Mouse (Mus musculus): ENCODE measurements around the gene Vmp1. TPM values are rescaled to one million over a fixed set of nuclear protein-coding genes. Genes with fewer than 3 reads are reported as not detected.

Gene Vmp1
- 100 to 1,000 TPM in 3 of 4 experiments, 10 to 100 TPM in 1; 99.8 to 209 (median 138) TPM for total RNA-seq (2022)

- peak; percentile 89 for DNase-seq
Observed at GRCm38 (mm10) chr11:86683395-86684125, at the start of gene Vmp1, which contains the start of gene Ptrh2. Gene Vmp1 (minus strand): TSS chr11:86683836. Gene Ptrh2 (plus strand): TSS chr11:86683985.

DNA sequence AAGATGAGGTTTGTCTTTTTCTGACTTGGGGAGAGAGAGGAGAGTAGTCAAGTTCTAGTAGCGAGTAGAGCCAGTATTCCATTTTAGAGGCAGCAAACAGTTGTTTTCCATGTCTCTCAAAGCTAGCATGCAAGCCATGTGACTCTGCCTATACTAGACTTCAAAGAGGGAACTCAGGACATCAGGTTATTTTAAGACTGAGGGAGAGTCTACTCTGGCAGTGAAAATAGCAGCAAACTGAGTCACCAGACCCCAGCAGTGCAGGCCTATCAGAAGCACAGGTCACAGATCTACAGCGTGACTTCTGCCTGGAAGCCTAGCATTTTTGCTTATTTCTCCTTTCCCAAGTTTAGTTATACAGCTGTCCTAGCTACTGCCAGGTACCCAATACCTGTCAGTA lies 47.8 kb upstream of the Vmp1 start:
- no peak for DNase-seq

- no peak for DNase-seq
Observed at GRCm38 (mm10) chr11:86725607-86726006, 42.0 kb upstream of the Vmp1 start.

DNA sequence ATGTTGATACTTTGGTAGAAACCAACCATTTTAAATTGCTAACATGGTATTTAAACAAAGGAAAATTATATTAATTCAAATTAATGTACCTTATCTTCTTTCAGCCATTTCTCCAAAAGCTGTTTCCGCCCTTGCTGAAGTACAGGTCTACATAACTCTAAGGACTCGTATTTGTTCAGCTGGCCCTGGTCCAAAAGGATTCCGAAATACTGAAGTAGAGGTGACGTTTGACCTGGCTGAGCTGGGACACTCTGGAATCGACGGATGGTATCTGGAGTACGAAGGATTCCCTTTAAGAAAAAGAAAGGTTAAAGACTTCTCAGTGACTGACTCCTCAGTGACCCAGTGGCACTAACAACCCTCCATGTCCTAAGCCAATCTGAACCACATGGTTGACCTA lies 41.3 kb upstream of the Vmp1 start:
- DNase-seq = no peak

DNA sequence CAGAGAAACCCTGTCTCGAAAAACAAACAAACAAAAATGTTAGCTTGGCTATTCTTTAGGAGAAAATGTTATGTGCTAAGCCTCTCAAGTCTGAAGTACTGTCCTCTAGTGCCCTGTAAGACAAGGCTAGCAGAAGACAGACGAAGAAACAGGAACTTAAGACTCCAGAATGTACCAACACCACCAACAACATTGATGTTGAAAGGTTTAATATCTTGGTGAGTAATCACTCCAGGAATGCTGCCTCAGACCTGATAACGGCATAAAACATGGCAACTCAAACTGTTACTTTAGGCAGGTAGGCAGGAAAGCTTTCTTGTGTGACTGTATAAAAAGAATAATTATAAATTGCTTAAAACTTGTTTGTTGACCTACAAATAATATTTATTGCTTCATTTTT lies 40.4 kb upstream of the Vmp1 start:
- no peak for DNase-seq

GRCm38 (mm10) chr11:86719390-86719789 lies 35.8 kb upstream of the Vmp1 start:
- no peak for DNase-seq

- no peak for DNase-seq
Observed at GRCm38 (mm10) chr11:86718369-86718768, 34.7 kb upstream of the Vmp1 start.

- no peak for DNase-seq
Observed at GRCm38 (mm10) chr11:86717306-86718065, 33.9 kb upstream of the Vmp1 start.

DNA sequence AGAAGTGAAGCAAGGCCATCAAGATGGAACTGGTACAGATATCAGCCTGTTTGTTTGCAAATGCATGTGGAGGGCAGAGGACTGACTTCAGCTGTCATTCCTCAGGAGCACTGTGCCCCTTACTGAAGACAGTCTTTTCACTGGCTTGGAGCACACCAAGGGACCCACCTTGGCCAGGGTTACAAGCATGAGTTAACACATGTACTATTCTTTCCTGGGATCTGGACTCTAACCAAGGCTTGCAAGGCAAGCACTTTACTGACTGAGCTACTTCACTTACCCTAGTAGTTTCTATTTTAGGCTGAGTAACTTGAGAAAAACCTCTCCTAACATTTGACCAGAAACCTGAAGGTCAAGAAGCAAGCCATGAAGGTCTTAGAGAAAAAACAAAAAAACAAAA lies 31.0 kb upstream of the Vmp1 start:
- DNase-seq = no peak

DNA sequence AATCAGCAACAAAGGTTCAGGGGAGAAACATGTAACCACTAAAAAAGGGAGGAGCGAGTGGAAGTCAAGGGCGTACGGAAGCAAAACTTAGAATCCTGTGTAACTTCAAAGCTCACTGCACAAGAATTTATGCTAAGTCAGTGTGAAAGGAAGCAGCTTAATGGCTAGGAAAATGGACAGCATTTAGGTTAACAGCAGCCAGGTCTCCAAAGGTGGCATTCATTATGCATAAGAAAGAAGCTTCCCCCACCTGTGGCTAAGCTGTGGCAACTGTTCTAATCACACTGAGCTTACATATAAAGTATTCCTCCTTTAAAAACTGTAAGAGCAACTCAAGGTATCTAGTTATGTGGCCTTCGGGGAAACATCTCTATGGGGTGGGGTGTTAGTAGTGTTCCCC lies 17.5 kb upstream of the Vmp1 start:
- no peak for DNase-seq

- no peak for DNase-seq
Observed at GRCm38 (mm10) chr11:86695461-86695860, 11.8 kb upstream of the Vmp1 start.

- DNase-seq = no peak
Observed at GRCm38 (mm10) chr11:86692546-86692945, 8.9 kb upstream of the Vmp1 start.

DNA sequence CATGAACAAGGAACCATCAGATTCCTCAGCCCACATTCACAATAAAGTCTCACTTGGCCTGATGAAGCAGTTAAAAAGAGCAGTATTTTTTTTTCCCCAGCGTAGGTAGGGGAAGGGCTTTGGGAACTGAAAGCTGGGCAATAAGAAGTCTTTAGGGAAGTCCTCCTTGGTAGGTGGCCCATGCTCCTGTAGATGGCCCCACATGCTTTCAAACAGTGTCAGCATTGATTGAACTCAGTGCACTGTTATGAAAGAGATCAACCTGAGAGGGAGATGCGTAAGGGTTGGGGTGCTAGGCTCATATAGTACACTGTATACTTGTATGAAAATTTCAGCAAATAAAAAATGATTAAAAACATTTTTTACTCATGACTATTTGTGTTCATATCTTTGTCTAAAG lies 8.3 kb upstream of the Vmp1 start:
- no peak for DNase-seq

- no peak for DNase-seq
Observed at GRCm38 (mm10) chr11:86691482-86691881, 7.8 kb upstream of the Vmp1 start.

- DNase-seq = no peak
Observed at GRCm38 (mm10) chr11:86690383-86690782, 6.7 kb upstream of the Vmp1 start.

DNA sequence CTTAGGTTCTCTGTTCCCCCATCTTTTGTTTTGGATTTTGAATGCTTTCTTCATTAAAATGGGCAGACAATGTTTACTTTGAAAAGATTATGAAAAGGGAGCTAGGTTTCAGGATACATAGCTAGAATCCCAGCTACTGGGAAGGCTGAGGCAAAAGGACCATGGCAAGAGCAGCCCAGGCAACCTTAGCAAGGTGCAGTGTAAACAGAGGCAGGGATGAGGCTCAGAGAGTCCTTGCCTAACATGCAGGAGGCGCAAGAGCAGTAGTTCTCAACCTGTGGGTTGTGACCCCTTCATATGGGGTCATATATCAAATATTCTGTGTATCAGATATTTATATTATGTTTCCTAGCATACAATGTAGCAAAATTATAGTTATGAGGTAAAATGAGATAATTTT lies 1.7 kb upstream of the Vmp1 start:
- no peak for DNase-seq

GRCm38 (mm10) chr11:86684126-86685012 lies 733 bp upstream of the Vmp1 start:
- no peak for DNase-seq

- no peak for DNase-seq
Observed at GRCm38 (mm10) chr11:86682861-86683260, 775 bp downstream of the Vmp1 start.

GRCm38 (mm10) chr11:86681423-86681822 lies 2.2 kb downstream of the Vmp1 start:
- DNase-seq = no peak

GRCm38 (mm10) chr11:86680729-86681128 lies 2.9 kb downstream of the Vmp1 start:
- no peak for DNase-seq

DNA sequence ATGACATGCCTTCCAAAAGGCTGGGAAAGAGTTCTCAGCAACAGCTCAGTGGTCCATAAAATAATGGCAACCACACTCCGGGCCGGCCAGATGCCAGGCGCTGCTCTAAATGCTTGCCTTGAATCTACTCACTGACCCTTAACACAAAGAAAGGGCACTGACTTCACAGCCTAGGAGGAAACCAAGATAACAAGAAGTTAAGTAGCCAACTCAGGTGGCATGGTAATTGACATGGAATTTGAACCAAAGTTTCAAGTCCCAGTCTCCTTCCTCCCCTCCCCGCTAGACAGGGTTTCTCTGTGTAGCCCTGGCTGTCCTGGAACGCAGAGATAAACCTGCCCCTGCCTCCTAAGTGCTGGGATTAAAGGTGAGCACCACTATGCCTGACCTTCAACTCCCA lies 4.7 kb downstream of the Vmp1 start:
- DNase-seq = no peak

- no peak for DNase-seq
Observed at GRCm38 (mm10) chr11:86675520-86675919, 8.1 kb downstream of the Vmp1 start.

DNA sequence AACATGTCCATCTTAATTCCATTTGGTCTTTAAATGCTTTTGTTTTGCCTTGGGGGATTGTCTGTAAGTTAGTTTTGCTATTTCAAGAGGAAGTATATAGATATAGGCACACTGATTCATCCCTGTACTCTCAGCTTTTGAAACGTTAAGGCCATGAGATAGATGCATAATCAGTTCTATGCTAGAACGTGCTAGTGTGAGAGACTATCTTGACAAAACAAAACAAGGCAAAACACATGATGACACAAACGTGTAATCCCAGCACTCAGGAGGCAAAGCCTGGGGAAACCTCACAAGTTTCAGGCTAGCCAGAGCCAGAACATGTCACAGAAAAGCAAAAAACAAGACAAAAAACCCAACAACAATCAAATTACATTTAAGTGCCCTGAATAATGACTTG lies 10.9 kb downstream of the Vmp1 start:
- no peak for DNase-seq

Data from adrenal gland, adult 8-10 months (tissue).